Mouse (Mus musculus): Measurements from ENCODE around the gene Igf1.

DNA sequence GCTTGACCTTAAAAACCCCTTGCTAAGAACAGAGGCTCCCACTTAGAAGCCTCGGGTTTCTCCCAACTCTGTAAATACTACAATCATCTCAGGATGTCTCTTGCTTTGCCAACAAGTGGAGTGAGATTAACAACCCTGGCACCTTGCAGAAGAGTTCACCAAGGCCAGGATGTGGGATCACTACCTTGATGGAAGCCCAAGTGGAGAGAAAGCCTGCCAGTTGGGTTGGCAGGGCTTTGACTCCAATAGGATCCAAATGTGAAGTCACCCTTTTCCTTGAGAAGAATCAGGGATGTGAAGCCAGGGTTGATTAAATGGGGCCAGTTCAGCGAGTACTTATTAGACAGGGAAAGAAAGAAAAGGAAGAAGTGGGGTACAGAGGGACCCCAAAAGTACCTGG is 9.6 kb upstream of the Igf1 start:
- TF ChIP-seq POLR2A (IDR thresholded peaks at IDR 0.05; ENCODE audit: insufficient read length, low read depth) (no peak), MAX (IDR thresholded peaks at IDR 0.05; ENCODE audit: low read depth) (no peak), POLR2AphosphoS2 (IDR thresholded peaks at IDR 0.05; ENCODE audit: insufficient read length, low read depth) (no peak), E2F4 (IDR thresholded peaks at IDR 0.05; ENCODE audit: insufficient read depth) (no peak), TCF12 (IDR thresholded peaks at IDR 0.05; ENCODE audit: insufficient read depth, poor library complexity, severe bottlenecking) (no peak), USF1 (IDR thresholded peaks at IDR 0.05; ENCODE audit: low read depth) (no peak), CEBPB (IDR thresholded peaks at IDR 0.05; ENCODE audit: insufficient read depth, poor library complexity, severe bottlenecking) (no peak), TCF3 (IDR thresholded peaks at IDR 0.05; ENCODE audit: insufficient read length, low read depth) (no peak), MYOD1 (IDR thresholded peaks at IDR 0.05; ENCODE audit: control insufficient read depth in 1 of 3, insufficient read length in 2 of 3, low read depth in 2 of 3) (no peak)

All from myocyte (in vitro differentiated cells).